Mouse (Mus musculus) hindbrain, postnatal 0 days (tissue): ENCODE data around the gene Nav2. TPM values are rescaled to one million over a fixed set of nuclear protein-coding genes. Genes with fewer than 3 reads are reported as not detected.

ENCODE experiments used
- ATAC-seq: fragments of 200-750 bp; cut with Nextera tagmentation; 2 replicates; pipeline ENCODE4 v1.8.0; 2017; ENCODE audit warnings: mild to moderate bottlenecking, moderate TSS enrichment, moderate library complexity
- DNase-seq: peaks from one replicate; pipeline ENCODE4 v3.0.0-alpha.2; 2015; ENCODE audit warnings: low spot score
- H3K27ac ChIP-seq: fragments of 300-500 bp; sonication (generic); 2 replicates; pipeline ENCODE4 v1.5.1; 2014; ENCODE audit warnings: mild to moderate bottlenecking
- H3K27me3 ChIP-seq: fragments of 300-500 bp; sonication (generic); 2 replicates; pipeline ENCODE4 v1.6.1; 2014; ENCODE audit warnings: low read length, mixed read lengths; ENCODE audit not compliant: insufficient read depth
- H3K36me3 ChIP-seq: fragments of 300-500 bp; sonication (generic); 2 replicates; pipeline ENCODE4 v1.6.1; 2014; ENCODE audit warnings: low read length, mixed read lengths; ENCODE audit not compliant: insufficient read depth
- H3K4me1 ChIP-seq: fragments of 300-500 bp; sonication (generic); 2 replicates; pipeline ENCODE4 v1.6.1; 2014; ENCODE audit warnings: antibody characterized with exemption, low read length, mixed read lengths; ENCODE audit not compliant: insufficient read depth
- H3K4me2 ChIP-seq: fragments of 300-500 bp; sonication (generic); 2 replicates; pipeline ENCODE4 v1.6.1; 2014; ENCODE audit warnings: low read depth, mild to moderate bottlenecking, low read length, moderate library complexity, mixed read lengths
- H3K4me3 ChIP-seq: fragments of 300-500 bp; sonication (generic); 2 replicates; pipeline ENCODE4 v1.5.1; 2014; ENCODE audit warnings: low read length
- H3K9ac ChIP-seq: fragments of 300-500 bp; sonication (generic); replicated peaks from 2 replicates; pipeline ENCODE4 v1.6.1; 2014; ENCODE audit warnings: mild to moderate bottlenecking, low read length, moderate library complexity, mixed read lengths
- H3K9me3 ChIP-seq: fragments of 300-500 bp; sonication (generic); 2 replicates; pipeline ENCODE4 v1.6.1; 2016; ENCODE audit warnings: low read length, mixed read lengths
- CTCF ChIP-seq: IDR thresholded peaks from 2 replicates; pipeline ENCODE4 v1.5.1; 2016; ENCODE audit warnings: antibody characterized with exemption, control low read depth, low read depth
- WGBS: fragments of 180-500 bp; shearing (Covaris S2); extraction: QIAGEN DNeasy Blood & Tissue Kit; methylation state at CpG from one replicate; pipeline ENCODE4 v1.1.7; 2014; 5-methylcytosine and 5-hydroxymethylcytosine counted together
- polyA plus RNA-seq: library from polyadenylated mRNA; unstranded; fragments of >200 nt; fragmentation: Nextera tagmentation; extraction: Ambion mirVana; gene quantifications from 2 replicates; pipeline ENCODE4 v1.2.1, GENCODE M21; 2015
- total RNA-seq: library from RNA; depleted of rRNA; stranded (reverse); fragments of >200 nt; gene quantifications from 2 replicates; pipeline ENCODE4 v1.2.3, GENCODE M21; 2014

The Nav2 gene
- total and polyA plus RNA-seq, 2 experiments from 2014 or later, result 20.1 to 64.7 TPM

DNA sequence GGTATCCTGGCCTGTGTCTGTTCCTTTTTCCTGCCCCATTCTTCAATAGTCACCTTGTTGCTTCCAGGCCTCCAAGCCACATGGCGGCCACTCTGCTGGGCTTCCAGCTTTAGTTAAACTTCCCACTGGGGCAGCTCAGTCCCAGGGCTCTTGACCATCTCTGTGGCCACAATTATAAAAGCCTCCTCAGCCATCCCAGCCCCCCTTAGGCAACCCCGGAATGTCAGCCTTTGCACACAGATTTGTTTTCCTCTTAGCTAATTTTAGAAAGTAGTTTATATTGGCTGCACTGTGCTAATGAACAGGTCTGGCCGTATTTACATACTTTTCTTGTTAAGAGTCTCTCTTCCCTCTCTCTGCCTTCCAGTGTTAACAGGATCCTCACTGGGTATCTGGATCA lies 484.3 kb downstream of the Nav2 start:
- no peak for TF ChIP-seq CTCF
- H3K9me3 ChIP-seq, result no peaks in the 10 kb centered on the region
- H3K27me3 ChIP-seq, result no peaks in the 10 kb centered on the region
- no peak overlapping the region for H3K4me3 ChIP-seq
- no peak for ATAC-seq
- no peak for DNase-seq
- H3K4me2 ChIP-seq, result no peak overlapping the region
- H3K4me1 ChIP-seq, result peaks cover 21% of the 10 kb centered on the region
- H3K9ac ChIP-seq, result no peak overlapping the region
- no peaks in the 10 kb centered on the region for H3K36me3 ChIP-seq
- 76% methylated on average over 3 of the region's 3 CpGs for WGBS
- H3K27ac ChIP-seq, result peak overlapping the region; percentile 5; the same call in 1 of the 2 replicates

DNA sequence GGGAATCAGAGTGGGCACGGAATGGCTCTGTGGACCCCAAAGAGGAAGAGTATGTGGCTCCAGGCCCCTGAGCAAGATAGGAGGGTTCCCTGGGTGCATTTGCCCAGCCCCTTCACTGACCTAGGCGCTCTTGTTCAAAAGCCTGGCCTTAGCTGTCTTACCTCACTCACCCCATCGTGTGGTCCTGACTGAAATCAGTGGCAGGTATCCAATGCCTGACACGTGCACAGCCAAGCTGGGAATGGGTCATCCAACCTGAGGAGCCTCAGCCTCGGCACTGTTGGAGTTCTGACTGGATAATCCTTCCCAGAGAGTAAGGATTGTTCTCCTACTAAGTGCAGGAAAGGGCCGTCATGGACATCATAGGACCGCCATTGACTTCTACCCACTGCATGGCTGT lies 485.3 kb downstream of the Nav2 start:
- Histone ChIP-seq H3K4me2 (no peak overlapping the region), H3K4me3 (no peak overlapping the region), H3K27ac (no peak overlapping the region), H3K4me1 (peaks cover 21% of the 10 kb centered on the region), H3K9ac (no peak overlapping the region), H3K27me3 (no peaks in the 10 kb centered on the region), H3K36me3 (no peaks in the 10 kb centered on the region), H3K9me3 (no peaks in the 10 kb centered on the region)
- WGBS, result 86% methylated on average over 7 of the region's 7 CpGs
- TF ChIP-seq CTCF, result no peak
- DNase-seq, result no peak
- ATAC-seq, result no peak

DNA sequence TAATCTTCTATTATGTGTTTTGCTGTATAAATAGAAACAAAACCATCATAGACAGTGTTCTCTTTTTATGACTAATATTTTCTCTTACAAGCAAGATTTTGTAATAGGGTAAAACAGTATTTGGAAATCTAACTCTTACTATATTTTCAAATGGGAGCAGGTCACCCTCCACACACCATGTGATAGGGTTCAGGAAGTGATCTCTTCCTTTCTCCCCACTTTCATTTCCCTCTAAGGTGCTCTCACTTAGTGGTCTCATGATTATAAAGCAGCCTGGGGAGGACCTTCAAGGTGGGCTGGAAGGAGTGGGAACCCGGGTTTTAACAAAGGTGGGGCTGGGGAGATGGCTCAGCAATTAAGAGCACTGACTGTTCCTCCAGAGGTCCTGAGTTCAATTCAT lies 487.7 kb downstream of the Nav2 start:
- ATAC-seq (no peak), DNase-seq (no peak)
- Histone ChIP-seq H3K27ac (no peak overlapping the region), H3K4me3 (no peak overlapping the region), H3K4me2 (no peak overlapping the region), H3K4me1 (peaks cover 21% of the 10 kb centered on the region), H3K9me3 (no peaks in the 10 kb centered on the region), H3K27me3 (no peaks in the 10 kb centered on the region), H3K9ac (no peak overlapping the region), H3K36me3 (no peaks in the 10 kb centered on the region)
- 83% methylated on average over 1 of the region's 1 CpGs for WGBS
- TF ChIP-seq CTCF, result no peak

DNA sequence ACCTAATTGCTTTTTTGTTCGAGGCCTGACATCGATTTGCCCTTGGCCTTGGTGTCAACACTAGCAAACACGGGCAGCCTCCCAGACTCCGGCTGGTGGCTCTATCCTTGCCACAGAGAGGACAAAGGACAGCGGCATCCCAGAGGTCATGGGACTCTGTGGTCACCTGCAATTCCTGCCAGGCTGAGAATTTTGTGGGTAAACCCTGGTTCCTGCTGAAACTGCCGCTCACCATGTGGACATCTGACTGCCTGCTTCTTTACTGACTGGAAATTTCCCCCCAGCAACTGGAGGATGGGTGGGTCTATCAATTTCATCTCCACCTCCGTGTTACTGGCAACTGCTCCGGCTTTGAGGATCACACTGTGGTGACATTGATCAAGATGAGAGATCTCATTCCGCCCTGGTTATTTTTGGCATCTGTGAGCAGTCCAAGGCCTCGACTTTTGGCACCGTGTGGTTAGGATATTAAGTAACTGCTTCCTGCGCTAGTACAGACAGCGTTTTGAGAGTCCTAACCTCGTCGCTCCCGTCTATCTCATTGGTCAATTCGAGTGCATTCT lies 489.0 kb downstream of the Nav2 start:
- DNase-seq (peak; percentile 46), ATAC-seq (peak; percentile 21; the same call in 1 of the 2 replicates)
- H3K4me2 ChIP-seq, result no peak overlapping the region
- H3K9ac ChIP-seq, result no peak overlapping the region
- 46% methylated on average over 17 of the region's 17 CpGs for WGBS
- H3K9me3 ChIP-seq, result no peaks in the 10 kb centered on the region
- no peak overlapping the region for H3K27ac ChIP-seq
- no peaks in the 10 kb centered on the region for H3K27me3 ChIP-seq
- TF ChIP-seq CTCF, result no peak
- H3K36me3 ChIP-seq, result no peaks in the 10 kb centered on the region
- H3K4me3 ChIP-seq, result no peak overlapping the region
- H3K4me1 ChIP-seq, result peaks cover 12% of the 10 kb centered on the region

DNA sequence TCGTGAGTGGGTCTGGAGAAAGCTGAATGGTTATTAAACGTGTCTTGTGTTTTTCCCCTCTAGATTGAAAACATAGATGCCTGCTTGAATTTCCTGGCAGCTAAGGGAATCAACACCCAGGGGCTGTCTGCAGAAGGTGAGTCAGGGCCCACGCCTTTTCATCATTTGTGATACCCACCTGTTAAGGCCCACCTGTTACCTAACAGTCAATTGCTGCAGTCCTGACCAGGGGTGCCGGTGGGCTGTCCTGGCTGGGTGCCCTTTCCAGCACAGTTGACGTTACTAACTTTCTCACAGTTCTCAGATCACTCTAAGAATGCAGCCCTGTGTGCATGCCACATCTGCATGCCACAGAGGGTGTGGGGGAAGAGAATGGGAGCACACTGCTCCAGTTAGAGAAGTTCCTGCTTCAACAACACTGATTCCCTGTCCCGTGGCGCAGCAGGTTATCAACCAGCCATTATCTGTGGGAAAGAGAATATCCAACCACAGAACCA lies 489.6 kb downstream of the Nav2 start:
- H3K9ac ChIP-seq, result no peak overlapping the region
- no peak overlapping the region for H3K27ac ChIP-seq
- H3K4me3 ChIP-seq, result no peak overlapping the region
- no peak for ATAC-seq
- H3K27me3 ChIP-seq, result no peaks in the 10 kb centered on the region
- DNase-seq, result no peak
- H3K36me3 ChIP-seq, result no peaks in the 10 kb centered on the region
- H3K4me2 ChIP-seq, result no peak overlapping the region
- H3K4me1 ChIP-seq, result peaks cover 6% of the 10 kb centered on the region
- H3K9me3 ChIP-seq, result no peaks in the 10 kb centered on the region
- whole genome bisulfite sequencing, result 66% methylated on average over 7 of the region's 7 CpGs
- no peak for TF ChIP-seq CTCF

DNA sequence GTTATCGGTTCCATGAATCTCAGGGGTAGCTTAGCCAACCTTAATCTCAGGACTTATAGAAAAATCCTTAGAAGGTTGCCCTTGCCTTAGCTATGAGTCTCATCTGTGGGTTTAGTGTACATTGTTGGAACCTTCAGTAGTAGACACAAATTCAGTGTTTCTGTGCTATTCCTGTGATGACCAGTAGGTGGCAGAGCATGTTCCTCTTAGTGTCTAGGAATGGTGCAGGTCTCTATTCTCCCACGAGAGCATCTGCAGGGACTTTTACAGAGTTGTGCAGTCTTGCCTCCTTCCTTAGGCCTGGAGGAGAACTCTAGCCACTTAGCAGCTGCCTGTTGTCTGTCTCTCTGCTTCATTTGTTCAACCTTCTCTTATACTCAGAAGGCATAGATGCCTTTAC lies 490.8 kb downstream of the Nav2 start:
- no peak overlapping the region for H3K4me3 ChIP-seq
- no peaks in the 10 kb centered on the region for H3K36me3 ChIP-seq
- H3K4me2 ChIP-seq, result no peak overlapping the region
- no peaks in the 10 kb centered on the region for H3K9me3 ChIP-seq
- no peak overlapping the region for H3K9ac ChIP-seq
- WGBS, result 45% methylated on average over 2 of the region's 2 CpGs
- no peak overlapping the region for H3K27ac ChIP-seq
- ATAC-seq (peak; percentile 31; the same call in 1 of the 2 replicates), DNase-seq (peak; percentile 90)
- TF ChIP-seq CTCF, result peak; percentile 94
- H3K27me3 ChIP-seq, result no peaks in the 10 kb centered on the region
- peaks cover 5% of the 10 kb centered on the region for H3K4me1 ChIP-seq

DNA sequence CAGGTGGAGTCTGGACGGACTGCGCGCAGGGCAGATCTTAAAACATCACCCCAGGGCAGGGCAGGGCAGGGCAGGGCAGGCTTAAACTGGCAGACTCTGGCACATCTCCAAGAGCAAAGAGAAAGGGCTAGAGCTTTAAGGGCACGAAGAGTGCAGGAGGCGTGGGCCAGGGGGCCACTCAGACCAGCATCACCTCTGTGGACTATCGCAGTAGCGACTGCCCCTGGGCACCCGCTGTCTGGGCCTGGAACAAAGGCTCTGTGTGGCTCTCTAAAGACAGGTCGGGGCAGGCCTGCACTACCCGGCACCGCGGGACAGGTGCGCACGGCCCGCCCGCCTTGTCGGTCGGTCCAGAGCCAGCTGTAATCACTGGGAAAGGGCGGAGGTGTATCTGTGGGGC lies 491.9 kb downstream of the Nav2 start:
- Histone ChIP-seq H3K27me3 (no peaks in the 10 kb centered on the region), H3K27ac (no peak overlapping the region), H3K9ac (no peak overlapping the region), H3K36me3 (no peaks in the 10 kb centered on the region), H3K4me2 (no peak overlapping the region), H3K4me3 (no peak overlapping the region), H3K4me1 (peaks cover 5% of the 10 kb centered on the region), H3K9me3 (no peaks in the 10 kb centered on the region)
- whole genome bisulfite sequencing, result 91% methylated on average over 19 of the region's 19 CpGs
- DNase-seq, result no peak
- no peak for TF ChIP-seq CTCF
- no peak for ATAC-seq
